Mouse (Mus musculus): ENCODE data around the gene Otos. TPM values are rescaled to one million over a fixed set of nuclear protein-coding genes. Genes with fewer than 3 reads are reported as not detected.

The Otos gene
- 0.04 and 0.23 TPM in 2 replicates for polyA plus RNA-seq (2012; rRNA removed)

GRCm38 (mm10) chr1:92648673-92649072 is at the start of gene Otos:
Otos (minus strand) TSS chr1:92648841.

DNA sequence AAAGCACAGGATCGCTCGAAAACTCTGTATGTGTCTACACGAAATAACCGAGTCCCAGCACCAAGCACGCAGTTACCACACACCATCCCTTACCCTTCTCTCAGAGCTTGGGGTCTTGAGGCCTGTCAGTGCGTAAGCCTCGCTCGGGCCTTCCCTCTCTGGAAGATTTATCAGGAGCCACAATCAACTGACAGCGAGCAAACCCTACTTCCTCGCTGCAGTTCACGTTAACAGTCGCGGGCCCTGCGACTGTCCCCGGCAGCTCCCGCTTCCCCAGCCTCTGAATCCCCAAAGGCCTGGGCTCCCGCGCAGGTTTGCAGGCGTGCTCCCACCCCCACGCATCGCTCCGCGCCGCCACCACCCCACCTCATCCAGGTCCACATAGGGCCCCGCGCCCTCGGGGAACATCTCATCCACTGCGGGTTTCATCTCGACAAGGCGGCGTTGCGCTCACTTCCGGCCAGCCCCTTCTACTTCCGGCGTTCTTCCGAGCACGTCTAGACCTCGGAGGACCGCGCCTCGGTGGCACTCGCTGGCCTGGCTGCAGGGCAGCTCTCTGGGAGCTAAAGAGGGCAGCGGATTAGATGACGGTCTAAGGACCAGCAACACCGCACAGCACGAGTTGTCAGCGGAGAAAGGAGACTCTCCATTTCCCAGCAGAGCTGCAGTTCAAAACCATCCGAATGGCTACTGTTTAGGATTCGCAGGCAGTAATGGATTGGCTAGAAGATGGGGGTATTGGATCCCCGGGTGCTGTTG is 6.9 kb downstream of the Otos start, which contains the start of gene Cops9:
TSS of gene Cops9 (minus strand) at position 472 of the 759 bp plus-strand sequence.

GRCm38 (mm10) chr1:92617488-92617887 is 31.2 kb downstream of the Otos start, which contains the start of gene Olfr12:
Olfr12 (plus strand) TSS chr1:92617788.

GRCm38 (mm10) chr1:92605482-92605881 is 43.2 kb downstream of the Otos start, which contains the start of gene Olfr1410:
Olfr1410 (plus strand) TSS chr1:92605782.

Other genes starting within 250 kb of the Otos start
- gene Ndufa10, start 175.0 kb downstream of the Otos start, polyA plus RNA-seq (2012; rRNA removed), result 127 and 149 TPM in 2 replicates
- not detected in 2 replicates for gene Olfr1416, start 163.7 kb downstream of the Otos start, polyA plus RNA-seq (2012; rRNA removed)
- not detected in 2 replicates for gene Olfr1415, start 152.7 kb downstream of the Otos start, polyA plus RNA-seq (2012; rRNA removed)
- not detected in 2 replicates for gene Olfr1414, start 130.2 kb downstream of the Otos start, polyA plus RNA-seq (2012; rRNA removed)
- not detected in 2 replicates for gene Olfr1413, start 77.5 kb downstream of the Otos start, polyA plus RNA-seq (2012; rRNA removed)
- not detected in 2 replicates for gene Olfr1412, start 63.1 kb downstream of the Otos start, polyA plus RNA-seq (2012; rRNA removed)
- gene Olfr1411, start 54.4 kb downstream of the Otos start, polyA plus RNA-seq (2012; rRNA removed), result not detected in 2 replicates
- gene Olfr1410, start 43.1 kb downstream of the Otos start, polyA plus RNA-seq (2012; rRNA removed), result not detected in 2 replicates
- gene Olfr12, start 31.1 kb downstream of the Otos start, polyA plus RNA-seq (2012; rRNA removed), result not detected in 2 replicates
- gene Cops9, start 6.9 kb downstream of the Otos start, polyA plus RNA-seq (2012; rRNA removed), result 282 and 335 TPM in 2 replicates
- 150 and 154 TPM in 2 replicates for gene Gpc1, start 182.8 kb upstream of the Otos start, polyA plus RNA-seq (2012; rRNA removed)

Data from central nervous system, embryonic 18 days (tissue).